Mouse (Mus musculus) myocyte (in vitro differentiated cells): ENCODE measurements around the gene Asb6.

Source experiments
- E2F4 ChIP-seq: IDR thresholded peaks from one replicate; pipeline ENCODE4 v1.6.1; 2011; ENCODE audit warnings: mild to moderate bottlenecking, control low read depth, moderate library complexity; ENCODE audit not compliant: insufficient read depth
- MAX ChIP-seq: IDR thresholded peaks from one replicate; pipeline ENCODE4 v1.6.1; 2011; ENCODE audit warnings: low read depth, mild to moderate bottlenecking, control low read depth
- MYOD1 ChIP-seq, 3 experiments: IDR thresholded peaks; one replicate each; pipeline ENCODE4 v1.6.1; 2011; ENCODE audit warnings: control low read depth in 2 of 3, low read depth in 2 of 3, mild to moderate bottlenecking in 2 of 3, moderate library complexity in 1 of 3; ENCODE audit not compliant: insufficient read length in 2 of 3, control insufficient read depth in 1 of 3
- POLR2A ChIP-seq: IDR thresholded peaks from one replicate; pipeline ENCODE4 v1.6.1; 2011; ENCODE audit warnings: low read depth, mild to moderate bottlenecking, control low read depth, moderate library complexity; ENCODE audit not compliant: insufficient read length
- POLR2AphosphoS2 ChIP-seq: IDR thresholded peaks from one replicate; pipeline ENCODE4 v1.6.1; 2011; ENCODE audit warnings: low read depth, control low read depth; ENCODE audit not compliant: insufficient read length
- REST ChIP-seq: IDR thresholded peaks from one replicate; pipeline ENCODE4 v1.6.1; 2011; ENCODE audit warnings: mild to moderate bottlenecking, control low read depth, moderate library complexity; ENCODE audit not compliant: insufficient read depth, insufficient read length
- SRF ChIP-seq: IDR thresholded peaks from one replicate; pipeline ENCODE4 v1.6.1; 2011; ENCODE audit warnings: low read depth; ENCODE audit not compliant: control insufficient read depth, insufficient read length
- TCF12 ChIP-seq: IDR thresholded peaks from one replicate; pipeline ENCODE4 v1.6.1; 2011; ENCODE audit warnings: mild to moderate bottlenecking, control low read depth; ENCODE audit not compliant: poor library complexity, insufficient read depth, severe bottlenecking
- USF1 ChIP-seq: IDR thresholded peaks from one replicate; pipeline ENCODE4 v1.6.1; 2011; ENCODE audit warnings: low read depth, mild to moderate bottlenecking, control low read depth, moderate library complexity

DNA sequence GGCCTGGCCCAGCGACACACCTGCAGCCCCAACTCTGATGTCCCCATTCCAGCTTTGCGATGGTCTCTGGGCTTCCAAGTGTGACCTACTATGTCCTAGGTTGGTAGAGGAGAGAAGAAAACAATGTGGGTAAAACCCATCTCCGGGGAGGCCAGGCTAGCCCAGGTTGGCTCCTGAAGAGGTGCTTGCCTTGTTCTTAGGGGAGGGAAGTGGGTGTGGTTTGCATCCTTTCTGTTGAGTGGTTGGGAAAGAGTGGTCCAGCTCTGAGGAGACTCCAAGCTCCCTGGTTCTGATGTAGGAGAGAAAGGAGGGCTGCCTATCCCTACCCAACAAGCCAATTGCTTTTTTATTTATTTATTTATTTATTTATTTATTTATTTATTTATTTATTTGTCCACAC lies 35.3 kb upstream of the Asb6 start:
- no peak for TF ChIP-seq SRF
- no peak for TF ChIP-seq MYOD1 (IDR thresholded peaks at IDR 0.05; ENCODE audit: control insufficient read depth in 1 of 3, insufficient read length in 2 of 3, low read depth in 2 of 3)
- TF ChIP-seq POLR2A, result no peak
- TF ChIP-seq USF1, result no peak
- TF ChIP-seq E2F4, result no peak
- TF ChIP-seq POLR2AphosphoS2, result no peak
- no peak for TF ChIP-seq MAX
- no peak for TF ChIP-seq REST
- TF ChIP-seq TCF12, result no peak
